Mouse (Mus musculus) midbrain, embryonic 15.5 days (tissue): ENCODE results near the gene Rnf141. TPM values are rescaled to one million over a fixed set of nuclear protein-coding genes. Genes with fewer than 3 reads are reported as not detected.

Experiments
- ATAC-seq: fragments of 200-750 bp; cut with Nextera tagmentation; replicated peaks from 2 replicates; pipeline ENCODE4 v1.8.0; 2017; ENCODE audit warnings: moderate TSS enrichment
- H3K27ac ChIP-seq: fragments of 300-500 bp; sonication (generic); 2 replicates; pipeline ENCODE4 v1.5.1; 2015; ENCODE audit warnings: mild to moderate bottlenecking, inconsistent platforms
- H3K27me3 ChIP-seq: fragments of 300-500 bp; sonication (generic); replicated peaks from 2 replicates; pipeline ENCODE4 v1.6.1; 2015; ENCODE audit warnings: inconsistent platforms
- H3K36me3 ChIP-seq: fragments of 300-500 bp; sonication (generic); replicated peaks from 2 replicates; pipeline ENCODE4 v1.6.1; 2015; ENCODE audit warnings: inconsistent platforms
- H3K4me1 ChIP-seq: fragments of 300-500 bp; sonication (generic); 2 replicates; pipeline ENCODE4 v1.6.1; 2015; ENCODE audit warnings: inconsistent platforms
- H3K4me2 ChIP-seq: fragments of 300-500 bp; sonication (generic); 2 replicates; pipeline ENCODE4 v1.6.1; 2015; ENCODE audit warnings: inconsistent platforms, mild to moderate bottlenecking, moderate library complexity
- H3K4me3 ChIP-seq: fragments of 300-500 bp; sonication (generic); 2 replicates; pipeline ENCODE4 v1.5.1; 2015; ENCODE audit warnings: mild to moderate bottlenecking, inconsistent platforms
- H3K9ac ChIP-seq: fragments of 300-500 bp; sonication (generic); 2 replicates; pipeline ENCODE4 v1.6.1; 2015; ENCODE audit warnings: mild to moderate bottlenecking, inconsistent platforms
- H3K9me3 ChIP-seq: fragments of 300-500 bp; sonication (generic); 2 replicates; pipeline ENCODE4 v1.6.1; 2016; ENCODE audit warnings: inconsistent platforms
- WGBS: fragments of 180-500 bp; shearing (Covaris S2); methylation state at CpG from one replicate; pipeline ENCODE4 v1.1.7; 2015; ENCODE audit warnings: mixed read lengths; 5-methylcytosine and 5-hydroxymethylcytosine counted together
- polyA plus RNA-seq: library from polyadenylated mRNA; unstranded; fragments of >200 nt; fragmentation: Nextera tagmentation; extraction: Ambion mirVana; gene quantifications from 2 replicates; pipeline ENCODE4 v1.2.1, GENCODE M21; 2015

Rnf141 gene
- polyA plus RNA-seq, 1 experiment from 2014 or later, result 30.7 TPM

DNA sequence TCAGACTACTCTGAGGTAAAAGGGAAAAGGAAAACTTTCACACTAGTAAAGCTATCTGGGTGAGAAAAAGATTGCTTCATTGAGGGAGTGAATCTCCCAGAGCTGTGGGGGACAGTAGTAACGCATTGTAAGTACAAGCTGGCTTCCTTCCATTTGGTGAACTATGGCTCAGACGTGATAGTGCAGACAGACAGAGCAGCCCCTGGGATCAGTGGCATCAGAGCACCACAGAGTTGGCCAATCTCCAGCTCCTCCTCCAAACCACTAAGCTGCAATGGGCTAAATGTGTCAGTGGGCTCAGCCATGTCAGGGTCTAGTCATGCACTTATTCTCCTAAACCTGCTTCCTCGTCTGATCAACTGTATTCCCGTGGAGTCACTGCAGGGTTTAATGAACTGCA, 20.7 kb downstream of the Rnf141 start:
- H3K9me3 ChIP-seq, result no peaks in the 10 kb centered on the region
- no peaks in the 10 kb centered on the region for H3K4me1 ChIP-seq
- peaks cover 22% of the 10 kb centered on the region; the same call in 1 of the 2 replicates for H3K36me3 ChIP-seq
- ATAC-seq, result no peak
- H3K27me3 ChIP-seq, result no peaks in the 10 kb centered on the region
- H3K4me3 ChIP-seq, result no peak overlapping the region
- no peak overlapping the region for H3K4me2 ChIP-seq
- H3K9ac ChIP-seq, result no peak overlapping the region
- 77% methylated on average over 4 of the region's 4 CpGs for WGBS
- no peak overlapping the region for H3K27ac ChIP-seq

- Histone ChIP-seq H3K36me3 (peaks cover 19% of the 10 kb centered on the region; the same call in 1 of the 2 replicates), H3K4me3 (no peak overlapping the region), H3K27ac (no peak overlapping the region), H3K9ac (no peak overlapping the region), H3K27me3 (no peaks in the 10 kb centered on the region), H3K9me3 (no peaks in the 10 kb centered on the region), H3K4me2 (no peak overlapping the region), H3K4me1 (no peaks in the 10 kb centered on the region)
- WGBS, result 91% methylated on average over 8 of the region's 8 CpGs
- no peak for ATAC-seq
These were observed 21.2 kb downstream of the Rnf141 start for GRCm38 (mm10) chr7:110823076-110823475.

DNA sequence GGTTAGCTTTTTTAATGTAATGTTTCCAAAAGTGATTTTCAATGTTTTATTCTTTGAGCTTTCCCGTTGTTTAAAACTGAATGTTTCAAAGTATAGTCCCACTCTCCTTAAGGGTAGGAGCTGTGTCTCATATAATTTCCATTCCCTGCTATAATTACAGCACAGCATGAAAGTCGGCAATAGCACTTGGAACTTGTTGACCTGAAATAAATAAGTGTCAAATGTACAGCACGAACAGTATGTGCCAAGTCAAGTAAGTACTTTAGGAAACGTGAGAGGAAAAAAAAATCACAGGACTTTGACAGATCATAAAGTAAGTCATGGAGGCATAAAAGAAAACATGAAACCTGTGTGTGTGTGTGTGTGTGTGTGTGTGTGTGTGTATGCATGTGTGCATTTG, 22.2 kb downstream of the Rnf141 start:
- no peak for ATAC-seq
- H3K27ac ChIP-seq, result no peak overlapping the region
- no peaks in the 10 kb centered on the region for H3K9me3 ChIP-seq
- H3K9ac ChIP-seq, result no peak overlapping the region
- H3K4me2 ChIP-seq, result no peak overlapping the region
- H3K36me3 ChIP-seq, result peaks cover 19% of the 10 kb centered on the region; the same call in 1 of the 2 replicates
- H3K27me3 ChIP-seq, result no peaks in the 10 kb centered on the region
- H3K4me1 ChIP-seq, result no peaks in the 10 kb centered on the region
- no peak overlapping the region for H3K4me3 ChIP-seq
- 83% methylated on average over 4 of the region's 4 CpGs for WGBS

DNA sequence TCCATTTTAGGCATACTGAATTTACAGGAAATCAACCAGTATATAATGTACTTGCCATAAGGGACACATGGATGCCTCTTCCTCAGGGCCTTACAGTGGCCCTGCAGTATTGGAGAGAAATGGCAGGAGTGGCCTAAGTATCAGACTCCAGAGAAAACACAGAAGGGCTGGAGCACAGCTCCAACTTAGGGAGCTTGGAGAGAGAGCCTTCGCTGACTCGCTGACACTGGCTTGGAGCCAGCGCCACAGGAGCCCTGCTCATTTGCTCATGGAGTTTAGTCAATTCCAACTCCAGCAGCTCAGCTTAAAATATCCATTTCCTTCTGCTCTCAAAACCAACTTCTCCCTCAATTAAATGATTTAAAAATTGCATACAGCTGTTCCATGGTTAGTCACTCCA, 22.6 kb downstream of the Rnf141 start:
- ATAC-seq, result no peak
- Histone ChIP-seq H3K27ac (no peak overlapping the region), H3K4me1 (no peaks in the 10 kb centered on the region), H3K36me3 (peaks cover 19% of the 10 kb centered on the region; the same call in 1 of the 2 replicates), H3K9me3 (no peaks in the 10 kb centered on the region), H3K9ac (no peak overlapping the region), H3K27me3 (no peaks in the 10 kb centered on the region), H3K4me2 (no peak overlapping the region), H3K4me3 (no peak overlapping the region)
- 61% methylated on average over 3 of the region's 3 CpGs for WGBS

- Histone ChIP-seq H3K4me3 (no peak overlapping the region), H3K4me2 (no peak overlapping the region), H3K36me3 (peaks cover 19% of the 10 kb centered on the region; the same call in 1 of the 2 replicates), H3K27me3 (no peaks in the 10 kb centered on the region), H3K9me3 (no peaks in the 10 kb centered on the region), H3K4me1 (no peaks in the 10 kb centered on the region), H3K27ac (no peak overlapping the region), H3K9ac (no peak overlapping the region)
- 63% methylated on average over 5 of the region's 5 CpGs for WGBS
- ATAC-seq, result no peak
These were observed 23.2 kb downstream of the Rnf141 start for GRCm38 (mm10) chr7:110821068-110821467.

GRCm38 (mm10) chr7:110818787-110819350, 25.4 kb downstream of the Rnf141 start:
- H3K27me3 ChIP-seq, result no peaks in the 10 kb centered on the region
- no peaks in the 10 kb centered on the region for H3K9me3 ChIP-seq
- H3K4me3 ChIP-seq, result no peak overlapping the region
- no peak overlapping the region for H3K9ac ChIP-seq
- no peak overlapping the region for H3K4me2 ChIP-seq
- ATAC-seq, result no peak
- H3K4me1 ChIP-seq, result no peaks in the 10 kb centered on the region
- 0 out of 2 replicates have a peak, but pooled peaks cover 8% of the 10 kb centered on the region for H3K36me3 ChIP-seq
- 92% methylated on average over 11 of the region's 11 CpGs for WGBS
- no peak overlapping the region for H3K27ac ChIP-seq

GRCm38 (mm10) chr7:110818206-110818605, 26.1 kb downstream of the Rnf141 start:
- no peaks in the 10 kb centered on the region for H3K9me3 ChIP-seq
- H3K4me3 ChIP-seq, result no peak overlapping the region
- 0 out of 2 replicates have a peak, but pooled peaks cover 3% of the 10 kb centered on the region for H3K36me3 ChIP-seq
- 86% methylated on average over 6 of the region's 6 CpGs for WGBS
- no peaks in the 10 kb centered on the region for H3K27me3 ChIP-seq
- no peak overlapping the region for H3K4me2 ChIP-seq
- H3K4me1 ChIP-seq, result no peaks in the 10 kb centered on the region
- H3K27ac ChIP-seq, result no peak overlapping the region
- no peak overlapping the region for H3K9ac ChIP-seq
- ATAC-seq, result no peak

DNA sequence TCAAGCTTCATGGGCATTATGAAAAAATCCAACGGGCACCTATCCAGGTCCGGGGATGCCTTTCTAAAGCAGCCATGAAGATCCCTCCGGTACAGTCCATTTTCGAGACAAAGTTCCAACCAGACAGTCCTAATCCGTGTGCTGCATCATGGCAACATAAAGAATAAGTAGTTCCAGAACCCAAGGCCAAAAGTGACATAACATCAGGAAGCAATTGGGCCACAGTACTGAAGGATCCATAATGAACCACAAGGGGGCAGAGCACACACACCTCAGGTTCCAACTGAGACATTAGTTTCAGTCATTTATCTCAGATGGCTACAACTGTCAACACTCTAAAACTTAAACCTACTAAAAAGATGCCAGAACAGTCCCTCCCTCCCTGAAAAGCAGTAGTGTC, 28.2 kb downstream of the Rnf141 start:
- Histone ChIP-seq H3K4me3 (no peak overlapping the region), H3K4me2 (no peak overlapping the region), H3K27me3 (no peaks in the 10 kb centered on the region), H3K4me1 (no peaks in the 10 kb centered on the region), H3K9ac (no peak overlapping the region), H3K9me3 (no peaks in the 10 kb centered on the region), H3K27ac (no peak overlapping the region), H3K36me3 (no peaks in the 10 kb centered on the region)
- 0 out of 2 replicates have a peak, but pooled peaks have one; percentile 33 for ATAC-seq
- 75% methylated on average over 5 of the region's 5 CpGs for WGBS

DNA sequence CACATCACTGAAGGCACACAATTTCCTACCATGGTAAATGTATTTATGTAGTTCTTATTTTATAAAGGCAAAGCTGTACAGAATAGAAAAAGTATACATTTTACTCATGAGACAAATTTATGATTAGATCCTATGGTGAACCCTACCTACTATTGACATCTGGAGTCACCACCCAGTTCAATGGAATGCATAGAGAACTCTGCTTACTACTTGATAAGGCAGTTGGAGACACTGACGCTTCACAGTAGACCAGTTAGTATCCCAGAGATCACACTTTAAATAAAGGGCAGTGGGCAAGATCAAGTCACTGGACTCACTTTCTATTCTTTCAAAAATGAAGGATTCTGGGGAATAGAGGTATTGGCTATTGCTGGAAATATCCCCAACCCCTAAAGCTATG, 30.3 kb downstream of the Rnf141 start:
- H3K4me1 ChIP-seq, result no peaks in the 10 kb centered on the region
- H3K27ac ChIP-seq, result no peak overlapping the region
- no peak overlapping the region for H3K9ac ChIP-seq
- WGBS, result 93% methylated on average over 1 of the region's 1 CpGs
- no peaks in the 10 kb centered on the region for H3K9me3 ChIP-seq
- H3K36me3 ChIP-seq, result no peaks in the 10 kb centered on the region
- H3K4me3 ChIP-seq, result no peak overlapping the region
- no peaks in the 10 kb centered on the region for H3K27me3 ChIP-seq
- ATAC-seq, result no peak
- no peak overlapping the region for H3K4me2 ChIP-seq

GRCm38 (mm10) chr7:110811529-110811928, 32.7 kb downstream of the Rnf141 start:
- 89% methylated on average over 5 of the region's 5 CpGs for WGBS
- Histone ChIP-seq H3K4me3 (no peak overlapping the region), H3K27ac (no peak overlapping the region), H3K4me1 (no peaks in the 10 kb centered on the region), H3K9me3 (no peaks in the 10 kb centered on the region), H3K27me3 (no peaks in the 10 kb centered on the region), H3K36me3 (no peaks in the 10 kb centered on the region), H3K4me2 (no peak overlapping the region), H3K9ac (no peak overlapping the region)
- ATAC-seq, result no peak

- H3K9ac ChIP-seq, result no peak overlapping the region
- H3K4me1 ChIP-seq, result no peaks in the 10 kb centered on the region
- H3K4me3 ChIP-seq, result no peak overlapping the region
- H3K9me3 ChIP-seq, result no peaks in the 10 kb centered on the region
- no peak overlapping the region for H3K27ac ChIP-seq
- no peak overlapping the region for H3K4me2 ChIP-seq
- no peak for ATAC-seq
- H3K27me3 ChIP-seq, result no peaks in the 10 kb centered on the region
- 80% methylated on average over 8 of the region's 8 CpGs for WGBS
- H3K36me3 ChIP-seq, result no peaks in the 10 kb centered on the region
These were observed 33.3 kb downstream of the Rnf141 start for GRCm38 (mm10) chr7:110810995-110811394.

DNA sequence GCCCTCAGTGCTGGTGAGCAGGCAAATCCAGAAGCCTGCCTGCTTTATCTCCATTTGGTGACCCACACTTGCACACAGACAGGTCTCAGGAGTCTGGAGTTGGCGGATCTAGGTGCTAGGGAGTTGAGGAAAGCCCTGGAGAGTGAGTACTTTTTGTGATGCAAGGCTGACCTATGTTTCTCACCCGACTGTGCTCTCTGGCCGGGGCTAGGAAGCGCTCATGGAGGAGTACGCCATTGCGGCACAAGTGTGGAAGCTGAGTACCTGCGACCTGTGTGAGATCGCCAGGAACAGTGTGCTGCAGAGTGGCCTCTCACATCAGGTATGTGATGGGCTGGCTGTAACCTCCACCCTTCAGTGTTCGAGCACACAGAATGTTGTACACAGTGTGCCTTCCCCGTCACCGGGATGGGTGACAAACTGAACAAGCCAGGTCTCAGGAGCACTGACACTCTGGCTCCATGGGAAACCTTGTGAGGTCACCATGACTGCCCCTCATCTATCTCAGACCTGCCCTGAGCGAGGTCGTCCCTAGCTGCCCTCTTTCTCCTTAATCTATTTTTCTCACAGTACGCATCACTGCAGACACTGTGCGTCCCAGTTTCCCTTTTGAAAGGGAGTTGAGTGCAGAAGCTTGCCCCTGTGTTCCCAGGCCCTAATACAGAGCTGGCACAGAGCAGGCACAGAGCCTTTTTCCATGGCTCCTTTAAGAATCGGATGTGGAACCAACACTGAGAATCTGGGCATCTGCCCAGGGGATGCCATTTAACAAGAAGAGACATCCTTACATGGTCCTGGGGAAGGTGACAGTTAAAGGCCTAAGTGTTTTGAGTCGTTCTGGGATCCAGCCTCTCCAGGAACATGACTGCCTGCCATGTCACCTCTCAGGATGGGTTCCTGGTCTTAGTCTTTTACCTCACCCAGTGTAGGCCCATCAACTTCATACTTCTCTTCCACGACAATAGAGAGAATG, 34.4 kb downstream of the Rnf141 start:
- Histone ChIP-seq H3K27ac (no peak overlapping the region), H3K4me3 (no peak overlapping the region), H3K9me3 (no peaks in the 10 kb centered on the region), H3K4me1 (no peaks in the 10 kb centered on the region), H3K36me3 (no peaks in the 10 kb centered on the region), H3K9ac (no peak overlapping the region), H3K4me2 (no peak overlapping the region), H3K27me3 (no peaks in the 10 kb centered on the region)
- WGBS, result 84% methylated on average over 18 of the region's 18 CpGs
- ATAC-seq, result no peak
